Mouse (Mus musculus) heart, embryonic 14.5 days (tissue): ENCODE measurements around the gene Sos1. TPM values are rescaled to one million over a fixed set of nuclear protein-coding genes. Genes with fewer than 3 reads are reported as not detected.
A peak's percentile ranks its signal among the peaks of the same experiment; 100 is the strongest.

ENCODE experiments used
- ATAC-seq: fragments of 200-750 bp; cut with Nextera tagmentation; 2 replicates; pipeline ENCODE4 v1.8.0; 2017; ENCODE audit warnings: low read depth, moderate TSS enrichment; ENCODE audit not compliant: insufficient number of reproducible peaks, insufficient read depth, low FRiP score
- H3K27ac ChIP-seq, 2 experiments: fragments of 200-500 bp in 1 of 2; fragments of 300-500 bp in 1 of 2; sonication (generic) in 1 of 2; replicated peaks in 1 of 2; 2 replicates each; pipeline ENCODE4 v1.5.1; 2012 to 2014; ENCODE audit warnings: low read depth in 2 of 2, low read length in 2 of 2, control low read depth in 1 of 2, mild to moderate bottlenecking in 1 of 2, mixed read lengths in 1 of 2; ENCODE audit not compliant: control insufficient read depth in 1 of 2, insufficient read depth in 1 of 2
- H3K27me3 ChIP-seq: fragments of 300-500 bp; sonication (generic); 2 replicates; pipeline ENCODE4 v1.6.1; 2014; ENCODE audit warnings: mild to moderate bottlenecking, low read length, control low read depth; ENCODE audit not compliant: control insufficient read depth, insufficient read depth
- H3K36me3 ChIP-seq: fragments of 300-500 bp; sonication (generic); 2 replicates; pipeline ENCODE4 v1.6.1; 2014; ENCODE audit warnings: mild to moderate bottlenecking, control low read depth, low read length, mixed read lengths; ENCODE audit not compliant: control insufficient read depth, insufficient read depth
- H3K4me1 ChIP-seq, 2 experiments: fragments of 200-500 bp in 1 of 2; fragments of 300-500 bp in 1 of 2; sonication (generic) in 1 of 2; 2 replicates each; pipeline ENCODE4 v1.6.1; 2012 to 2014; ENCODE audit warnings: low read length in 2 of 2, control low read depth in 1 of 2, mixed read lengths in 1 of 2; ENCODE audit not compliant: control insufficient read depth in 2 of 2, insufficient read depth in 2 of 2
- H3K4me2 ChIP-seq: fragments of 300-500 bp; sonication (generic); 2 replicates; pipeline ENCODE4 v1.6.1; 2014; ENCODE audit warnings: mild to moderate bottlenecking, low read length
- H3K4me3 ChIP-seq, 2 experiments: fragments of 200-500 bp in 1 of 2; fragments of 300-500 bp in 1 of 2; sonication (generic) in 1 of 2; 2 replicates each; pipeline ENCODE4 v1.5.1; 2012 to 2014; ENCODE audit warnings: low read length in 2 of 2, mild to moderate bottlenecking in 2 of 2, control low read depth in 1 of 2, low read depth in 1 of 2, moderate library complexity in 1 of 2; ENCODE audit not compliant: control insufficient read depth in 1 of 2, insufficient read depth in 1 of 2
- H3K9ac ChIP-seq: fragments of 300-500 bp; sonication (generic); 2 replicates; pipeline ENCODE4 v1.6.1; 2014; ENCODE audit warnings: mild to moderate bottlenecking, low read length
- H3K9me3 ChIP-seq: fragments of 300-500 bp; sonication (generic); 2 replicates; pipeline ENCODE4 v1.6.1; 2016; ENCODE audit warnings: low read length, control low read depth; ENCODE audit not compliant: control insufficient read depth
- WGBS: fragments of 180-500 bp; shearing (Covaris S2); extraction: QIAGEN DNeasy Blood & Tissue Kit; methylation state at CpG from one replicate; pipeline ENCODE4 v1.1.7; 2014; 5-methylcytosine and 5-hydroxymethylcytosine counted together
- polyA plus RNA-seq: library from polyadenylated mRNA; unstranded; fragments of >200 nt; fragmentation: Nextera tagmentation; extraction: Ambion mirVana; gene quantifications from 2 replicates; pipeline ENCODE4 v1.2.1, GENCODE M21; 2014

Gene Sos1
- polyA plus RNA-seq, 1 experiment from 2014 or later = 6.2 TPM

DNA sequence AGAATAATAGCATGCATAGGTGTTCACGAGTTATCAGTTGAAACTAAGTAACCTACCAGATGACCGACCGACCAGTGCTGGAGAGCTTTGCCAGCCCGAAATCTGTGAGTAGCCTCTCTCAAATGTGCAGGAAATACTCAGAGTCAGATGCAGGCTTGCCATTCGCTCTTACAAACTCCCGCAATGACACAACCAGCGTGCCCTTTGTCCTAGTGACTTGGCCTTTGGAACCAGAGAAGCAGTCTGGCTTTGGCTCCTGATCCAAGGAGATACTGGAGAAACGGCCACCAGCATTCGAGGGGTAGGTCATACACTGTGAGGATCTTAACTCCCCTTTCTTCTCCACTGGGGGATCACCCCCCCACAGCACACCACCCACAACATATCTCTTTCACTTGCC is 35.7 kb upstream of the Sos1 start:
- Histone ChIP-seq H3K4me2 (no peak overlapping the region), H3K9me3 (no peaks in the 10 kb centered on the region), H3K27me3 (no peaks in the 10 kb centered on the region), H3K27ac (no peak overlapping the region), H3K9ac (no peak overlapping the region), H3K4me1 (peaks cover 2 to 5% of the 10 kb centered on the region in 2 experiments; a peak in 1 of 4 replicates), H3K36me3 (no peaks in the 10 kb centered on the region), H3K4me3 (no peak overlapping the region)
- 81% methylated on average over 9 of the region's 9 CpGs for WGBS
- no peak for ATAC-seq

DNA sequence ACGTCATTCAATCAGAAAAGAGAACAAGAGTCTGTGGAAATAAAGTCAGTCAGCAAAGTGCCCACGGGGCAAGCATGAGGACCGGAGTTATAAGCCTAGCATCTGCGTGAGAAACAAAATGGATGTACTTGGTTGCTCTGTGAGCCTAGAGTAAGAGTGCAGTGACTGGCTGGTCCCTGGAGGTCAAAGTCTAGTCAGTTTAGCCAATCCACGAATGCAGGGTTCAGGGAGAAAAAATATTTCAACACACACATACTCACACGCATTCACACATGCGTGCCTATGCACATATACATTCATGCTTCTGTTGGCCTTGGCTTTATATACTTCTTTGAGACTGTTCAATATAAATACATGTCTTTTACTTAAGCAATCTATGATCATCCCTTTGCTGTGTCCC is 35.3 kb upstream of the Sos1 start:
- no peaks in the 10 kb centered on the region for H3K36me3 ChIP-seq
- WGBS = 91% methylated on average over 7 of the region's 7 CpGs
- H3K9me3 ChIP-seq = no peaks in the 10 kb centered on the region
- H3K9ac ChIP-seq = no peak overlapping the region
- peaks cover 2 to 5% of the 10 kb centered on the region in 2 experiments; a peak in 1 of 4 replicates for H3K4me1 ChIP-seq
- H3K4me2 ChIP-seq = no peak overlapping the region
- H3K4me3 ChIP-seq = no peak overlapping the region
- no peaks in the 10 kb centered on the region for H3K27me3 ChIP-seq
- no peak for ATAC-seq
- no peak overlapping the region for H3K27ac ChIP-seq

DNA sequence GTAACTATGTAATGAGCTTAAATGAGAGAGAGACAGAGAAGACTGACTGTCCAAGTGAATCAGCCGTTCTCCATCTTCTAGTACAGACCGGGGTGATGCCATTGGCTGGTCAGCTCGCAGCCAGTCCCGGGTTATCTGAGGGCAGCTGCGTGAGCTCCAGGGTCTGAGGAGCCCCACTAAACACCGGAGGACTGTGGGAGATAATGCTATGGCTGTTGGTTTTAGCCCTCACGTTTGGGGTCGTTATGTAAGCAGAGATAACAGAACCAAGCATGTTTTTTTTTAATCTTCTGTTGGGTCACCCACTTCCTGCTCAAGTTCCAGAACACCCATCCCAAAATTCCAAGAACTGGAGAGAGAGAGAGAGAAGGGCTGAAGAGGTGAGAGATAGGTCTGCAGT is 33.5 kb upstream of the Sos1 start:
- no peaks in the 10 kb centered on the region for H3K36me3 ChIP-seq
- H3K27me3 ChIP-seq = no peaks in the 10 kb centered on the region
- no peak for ATAC-seq
- H3K9me3 ChIP-seq = no peaks in the 10 kb centered on the region
- no peak overlapping the region for H3K27ac ChIP-seq
- H3K9ac ChIP-seq = no peak overlapping the region
- H3K4me2 ChIP-seq = 0 out of 2 replicates have a peak overlapping the region, but pooled peaks have one; percentile 11
- H3K4me3 ChIP-seq = no peak overlapping the region
- peaks cover 2 to 5% of the 10 kb centered on the region in 2 experiments; a peak in 1 of 4 replicates for H3K4me1 ChIP-seq
- 24% methylated on average over 8 of the region's 8 CpGs for WGBS

DNA sequence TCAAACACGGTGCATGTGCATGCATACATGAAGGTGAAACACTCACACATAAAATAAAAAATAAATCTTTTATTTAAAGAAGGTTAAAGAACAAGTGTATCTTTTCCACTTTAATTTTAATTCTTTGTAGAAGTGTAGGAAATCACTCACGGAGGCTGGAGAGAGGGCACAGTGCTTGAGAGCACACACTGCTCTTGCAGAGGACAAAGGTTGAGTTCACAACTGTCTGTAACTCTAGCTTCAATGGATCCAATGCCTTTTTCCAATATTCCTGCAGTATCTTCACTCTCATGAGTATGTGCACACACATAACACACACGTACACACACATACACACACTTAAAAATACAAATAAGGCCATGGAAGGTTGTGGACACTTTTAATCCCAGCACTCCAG is 30.2 kb upstream of the Sos1 start:
- no peak for ATAC-seq
- Histone ChIP-seq H3K4me3 (no peak overlapping the region), H3K27ac (no peak overlapping the region), H3K9me3 (no peaks in the 10 kb centered on the region), H3K4me2 (no peak overlapping the region), H3K36me3 (no peaks in the 10 kb centered on the region), H3K27me3 (no peaks in the 10 kb centered on the region), H3K4me1 (0 out of 4 replicates have a peak, but pooled peaks cover 0 to 5% of the 10 kb centered on the region in 2 experiments), H3K9ac (no peak overlapping the region)
- WGBS = 72% methylated on average over 3 of the region's 3 CpGs

DNA sequence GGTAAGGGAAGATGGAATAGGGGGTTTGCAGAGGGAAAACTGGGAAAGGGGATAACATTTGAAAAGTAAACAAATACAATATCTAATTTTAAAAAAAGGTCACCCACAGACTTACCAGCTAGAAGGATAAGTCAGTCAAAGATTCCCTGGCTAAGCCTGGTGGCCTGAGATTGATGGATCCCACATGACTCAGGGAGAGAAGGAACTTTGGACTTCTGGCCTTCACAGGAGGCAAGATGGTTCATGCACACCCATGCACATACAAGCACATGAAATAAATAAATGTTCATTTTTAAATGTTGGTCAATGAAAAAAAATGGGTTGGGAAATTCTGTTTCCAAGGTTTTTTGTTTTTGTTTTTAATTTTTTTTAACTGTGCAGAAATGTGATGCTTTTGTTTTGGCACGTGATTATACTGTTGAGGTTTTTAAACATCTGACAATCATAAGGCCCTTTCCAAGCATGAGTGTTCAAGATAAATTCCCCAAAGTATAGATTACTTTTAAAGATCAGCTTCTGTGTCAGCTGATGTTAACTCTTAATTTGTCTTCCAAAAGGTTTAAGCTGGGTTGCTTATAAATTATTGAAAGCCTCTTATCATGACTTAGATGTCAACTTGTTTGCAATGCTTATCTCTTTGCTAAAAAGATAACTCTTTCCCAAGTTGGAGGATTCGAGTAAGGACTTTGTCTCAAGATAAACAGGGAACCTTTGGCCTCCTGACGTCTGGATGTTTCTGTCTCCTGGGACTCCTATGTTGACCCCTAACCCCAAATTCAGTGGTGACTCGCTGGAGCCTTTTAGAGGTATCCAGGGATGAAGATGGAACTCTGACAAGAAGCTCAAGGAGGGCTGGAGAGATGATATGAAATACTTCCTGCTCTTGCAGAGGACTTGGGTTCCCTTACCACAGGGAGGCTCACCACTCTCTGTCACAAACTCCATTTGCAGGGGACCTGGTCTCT is 29.5 kb upstream of the Sos1 start:
- no peak for ATAC-seq
- H3K4me1 ChIP-seq = 0 out of 4 replicates have a peak, but pooled peaks cover 0 to 5% of the 10 kb centered on the region in 2 experiments
- no peak overlapping the region for H3K9ac ChIP-seq
- 30% methylated on average over 4 of the region's 4 CpGs for WGBS
- H3K4me2 ChIP-seq = no peak overlapping the region
- no peak overlapping the region for H3K4me3 ChIP-seq
- no peaks in the 10 kb centered on the region for H3K9me3 ChIP-seq
- H3K27me3 ChIP-seq = no peaks in the 10 kb centered on the region
- H3K27ac ChIP-seq = no peak overlapping the region
- no peaks in the 10 kb centered on the region for H3K36me3 ChIP-seq

DNA sequence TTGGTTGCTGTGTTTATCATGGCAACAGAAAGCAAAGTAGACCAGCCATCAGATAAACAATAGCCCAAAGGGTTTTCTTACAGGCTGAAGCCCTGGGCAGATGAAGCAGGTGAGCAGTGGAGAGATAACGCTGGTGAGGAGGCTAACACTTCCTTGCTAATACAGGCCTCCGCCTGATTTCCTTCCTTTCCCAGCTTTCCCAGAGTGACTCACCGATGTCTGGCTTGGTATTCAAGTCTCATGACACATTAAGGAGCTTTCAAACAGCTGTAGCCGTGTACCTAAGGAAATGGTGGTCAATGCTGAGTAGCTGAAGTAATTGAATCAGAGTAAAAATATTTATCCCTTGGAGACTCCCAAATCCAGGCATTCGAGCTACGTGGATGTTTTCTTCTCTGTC is 25.5 kb upstream of the Sos1 start:
- WGBS = 71% methylated on average over 6 of the region's 6 CpGs
- Histone ChIP-seq H3K27me3 (no peaks in the 10 kb centered on the region), H3K36me3 (no peaks in the 10 kb centered on the region), H3K4me1 (peaks cover 2 to 3% of the 10 kb centered on the region in 2 experiments; a peak in 1 of 4 replicates), H3K4me3 (no peak overlapping the region), H3K9me3 (no peaks in the 10 kb centered on the region), H3K27ac (no peak overlapping the region), H3K4me2 (no peak overlapping the region), H3K9ac (no peak overlapping the region)
- no peak for ATAC-seq

DNA sequence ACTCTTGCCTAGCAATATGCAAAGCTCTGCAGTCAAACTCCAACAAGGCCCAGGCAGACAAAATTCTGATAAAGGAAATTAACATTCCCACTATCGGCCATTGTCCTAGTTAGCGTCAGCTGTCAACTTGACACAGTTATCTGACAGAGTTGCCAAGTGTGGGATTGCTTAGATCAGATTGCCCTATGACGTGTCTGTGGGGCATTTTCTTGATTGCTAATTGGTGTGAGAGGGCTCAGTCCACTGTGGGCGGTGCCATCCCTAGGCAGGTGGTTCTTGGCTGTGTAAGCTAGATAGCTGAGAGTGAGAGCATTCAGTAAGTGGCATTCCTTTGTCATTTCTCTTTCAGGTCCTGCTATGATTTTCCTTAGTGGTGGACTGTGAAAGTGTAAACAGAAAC is 25.1 kb upstream of the Sos1 start:
- WGBS = 66% methylated on average over 4 of the region's 4 CpGs
- H3K27ac ChIP-seq = no peak overlapping the region

More for the DNA sequence above, 25.1 kb upstream of the Sos1 start:
- H3K9me3 ChIP-seq = no peaks in the 10 kb centered on the region
- H3K4me2 ChIP-seq = no peak overlapping the region
- ATAC-seq = no peak
- H3K4me3 ChIP-seq = no peak overlapping the region
- H3K9ac ChIP-seq = no peak overlapping the region
- no peaks in the 10 kb centered on the region for H3K36me3 ChIP-seq
- H3K4me1 ChIP-seq = peaks cover 2 to 3% of the 10 kb centered on the region in 2 experiments; a peak in 1 of 4 replicates
- no peaks in the 10 kb centered on the region for H3K27me3 ChIP-seq
